Mouse (Mus musculus): ENCODE results near the gene Dusp15. TPM values are rescaled to one million over a fixed set of nuclear protein-coding genes. Genes with fewer than 3 reads are reported as not detected.

Gene Dusp15
- polyA plus RNA-seq, 1 experiment from 2014 or later: 0.51 TPM

GRCm38 (mm10) chr2:152904127-152904643, 47.3 kb downstream of the Dusp15 start:
- Histone ChIP-seq H3K27ac (replicated peaks) (peak overlapping the region; percentile 90; the same call in 1 of the 2 replicates), H3K4me2 (no peak overlapping the region), H3K4me3 (no peak overlapping the region), H3K36me3 (peaks cover 9% of the 10 kb centered on the region), H3K9me3 (no peaks in the 10 kb centered on the region), H3K27me3 (replicated peaks) (peaks cover 2% of the 10 kb centered on the region), H3K9ac (0 out of 2 replicates have a peak overlapping the region, but pooled peaks have one; percentile 16), H3K4me1 (peaks cover 45% of the 10 kb centered on the region)
- WGBS: 51% methylated on average over 5 of the region's 5 CpGs
- no peak for ATAC-seq (ENCODE audit: extremely low read depth, insufficient number of reproducible peaks, low FRiP score, low TSS enrichment)

GRCm38 (mm10) chr2:152903586-152903985, 47.9 kb downstream of the Dusp15 start:
- Histone ChIP-seq H3K9me3 (no peaks in the 10 kb centered on the region), H3K4me1 (peaks cover 45% of the 10 kb centered on the region), H3K27ac (replicated peaks) (no peak overlapping the region), H3K27me3 (replicated peaks) (no peaks in the 10 kb centered on the region), H3K36me3 (peaks cover 15% of the 10 kb centered on the region), H3K4me2 (no peak overlapping the region), H3K4me3 (no peak overlapping the region), H3K9ac (no peak overlapping the region)
- WGBS: 76% methylated on average over 4 of the region's 4 CpGs
- ATAC-seq (ENCODE audit: extremely low read depth, insufficient number of reproducible peaks, low FRiP score, low TSS enrichment): no peak

GRCm38 (mm10) chr2:152902658-152903057, 48.8 kb downstream of the Dusp15 start:
- H3K27ac ChIP-seq (replicated peaks): no peak overlapping the region
- 56% methylated on average over 3 of the region's 3 CpGs for WGBS
- H3K4me1 ChIP-seq: peaks cover 44% of the 10 kb centered on the region
- no peak for ATAC-seq (ENCODE audit: extremely low read depth, insufficient number of reproducible peaks, low FRiP score, low TSS enrichment)
- H3K4me3 ChIP-seq: no peak overlapping the region
- no peak overlapping the region for H3K4me2 ChIP-seq
- H3K9ac ChIP-seq: no peak overlapping the region
- no peaks in the 10 kb centered on the region for H3K27me3 ChIP-seq (replicated peaks)
- no peaks in the 10 kb centered on the region for H3K9me3 ChIP-seq
- H3K36me3 ChIP-seq: peaks cover 16% of the 10 kb centered on the region

GRCm38 (mm10) chr2:152901296-152901695, 50.2 kb downstream of the Dusp15 start:
- ATAC-seq (ENCODE audit: extremely low read depth, insufficient number of reproducible peaks, low FRiP score, low TSS enrichment): no peak
- Histone ChIP-seq H3K4me2 (no peak overlapping the region), H3K27me3 (replicated peaks) (no peaks in the 10 kb centered on the region), H3K9me3 (no peaks in the 10 kb centered on the region), H3K36me3 (peaks cover 27% of the 10 kb centered on the region), H3K9ac (no peak overlapping the region), H3K4me3 (no peak overlapping the region), H3K4me1 (peaks cover 30% of the 10 kb centered on the region), H3K27ac (replicated peaks) (no peak overlapping the region)
- WGBS: 89% methylated on average over 15 of the region's 15 CpGs

GRCm38 (mm10) chr2:152899011-152899410, 52.5 kb downstream of the Dusp15 start:
- Histone ChIP-seq H3K36me3 (peaks cover 50% of the 10 kb centered on the region), H3K4me2 (no peak overlapping the region), H3K9me3 (no peaks in the 10 kb centered on the region), H3K27me3 (replicated peaks) (no peaks in the 10 kb centered on the region), H3K27ac (replicated peaks) (no peak overlapping the region), H3K9ac (no peak overlapping the region), H3K4me1 (peaks cover 8% of the 10 kb centered on the region), H3K4me3 (no peak overlapping the region)
- 86% methylated on average over 6 of the region's 6 CpGs for WGBS
- ATAC-seq (ENCODE audit: extremely low read depth, insufficient number of reproducible peaks, low FRiP score, low TSS enrichment): no peak

GRCm38 (mm10) chr2:152896926-152897325, 54.6 kb downstream of the Dusp15 start:
- no peak for ATAC-seq (ENCODE audit: extremely low read depth, insufficient number of reproducible peaks, low FRiP score, low TSS enrichment)
- Histone ChIP-seq H3K27me3 (replicated peaks) (no peaks in the 10 kb centered on the region), H3K9me3 (no peaks in the 10 kb centered on the region), H3K4me2 (no peak overlapping the region), H3K4me3 (no peak overlapping the region), H3K36me3 (peaks cover 71% of the 10 kb centered on the region), H3K27ac (replicated peaks) (no peak overlapping the region), H3K4me1 (no peaks in the 10 kb centered on the region), H3K9ac (no peak overlapping the region)
- 81% methylated on average over 3 of the region's 3 CpGs for WGBS

- H3K9me3 ChIP-seq: no peaks in the 10 kb centered on the region
- no peak overlapping the region for H3K27ac ChIP-seq (replicated peaks)
- H3K4me3 ChIP-seq: no peak overlapping the region
- no peak for ATAC-seq (ENCODE audit: extremely low read depth, insufficient number of reproducible peaks, low FRiP score, low TSS enrichment)
- 92% methylated on average over 9 of the region's 9 CpGs for WGBS
- no peaks in the 10 kb centered on the region for H3K4me1 ChIP-seq
- H3K27me3 ChIP-seq (replicated peaks): no peaks in the 10 kb centered on the region
- no peak overlapping the region for H3K9ac ChIP-seq
- peaks cover 82% of the 10 kb centered on the region for H3K36me3 ChIP-seq
- no peak overlapping the region for H3K4me2 ChIP-seq
Observed at GRCm38 (mm10) chr2:152895834-152896233, 55.7 kb downstream of the Dusp15 start.

Other genes starting within 250 kb of the Dusp15 start
- gene Id1, start 215.4 kb downstream of the Dusp15 start, polyA plus RNA-seq (2015; fragmentation: Nextera tagmentation; extraction: Ambion mirVana): 56.7 and 58.8 TPM in 2 replicates
- gene Cox4i2, start 197.5 kb downstream of the Dusp15 start, polyA plus RNA-seq (2015; fragmentation: Nextera tagmentation; extraction: Ambion mirVana): 11.8 and 13.4 TPM in 2 replicates
- 59.6 and 62.8 TPM in 2 replicates for gene Bcl2l1, start 120.0 kb downstream of the Dusp15 start, polyA plus RNA-seq (2015; fragmentation: Nextera tagmentation; extraction: Ambion mirVana)
- gene Tpx2, start 103.7 kb downstream of the Dusp15 start, polyA plus RNA-seq (2015; fragmentation: Nextera tagmentation; extraction: Ambion mirVana): 51.1 and 55.5 TPM in 2 replicates
- gene Mylk2, start 40.3 kb downstream of the Dusp15 start, polyA plus RNA-seq (2015; fragmentation: Nextera tagmentation; extraction: Ambion mirVana): 0.19 and 0.29 TPM in 2 replicates
- 2.5 and 2.7 TPM in 2 replicates for gene Foxs1, start 18.5 kb downstream of the Dusp15 start, polyA plus RNA-seq (2015; fragmentation: Nextera tagmentation; extraction: Ambion mirVana)
- gene Ttll9, start 10.8 kb upstream of the Dusp15 start, polyA plus RNA-seq (2015; fragmentation: Nextera tagmentation; extraction: Ambion mirVana): 0.23 and 0.44 TPM in 2 replicates
- 101 and 111 TPM in 2 replicates for gene Pdrg1, start 63.7 kb upstream of the Dusp15 start, polyA plus RNA-seq (2015; fragmentation: Nextera tagmentation; extraction: Ambion mirVana)
- gene Xkr7, start 80.2 kb upstream of the Dusp15 start, polyA plus RNA-seq (2015; fragmentation: Nextera tagmentation; extraction: Ambion mirVana): not detected in 2 replicates
- 4.6 and 5.3 TPM in 2 replicates for gene Ccm2l, start 114.3 kb upstream of the Dusp15 start, polyA plus RNA-seq (2015; fragmentation: Nextera tagmentation; extraction: Ambion mirVana)
- 1.8 and 2.2 TPM in 2 replicates for gene Hck, start 156.8 kb upstream of the Dusp15 start, polyA plus RNA-seq (2015; fragmentation: Nextera tagmentation; extraction: Ambion mirVana)
- gene Tm9sf4, start 209.6 kb upstream of the Dusp15 start, polyA plus RNA-seq (2015; fragmentation: Nextera tagmentation; extraction: Ambion mirVana): 59.0 and 63.0 TPM in 2 replicates

Data from heart, embryonic 13.5 days (tissue).